Mouse (Mus musculus) myocyte (in vitro differentiated cells): ENCODE results near the gene Ranbp17.

Source experiments
- E2F4 ChIP-seq: IDR thresholded peaks from one replicate; pipeline ENCODE4 v1.6.1; 2011; ENCODE audit warnings: mild to moderate bottlenecking, control low read depth, moderate library complexity; ENCODE audit not compliant: insufficient read depth
- MAX ChIP-seq: IDR thresholded peaks from one replicate; pipeline ENCODE4 v1.6.1; 2011; ENCODE audit warnings: low read depth, mild to moderate bottlenecking, control low read depth
- MYOD1 ChIP-seq, 3 experiments: IDR thresholded peaks; one replicate each; pipeline ENCODE4 v1.6.1; 2011; ENCODE audit warnings: control low read depth in 2 of 3, low read depth in 2 of 3, mild to moderate bottlenecking in 2 of 3, moderate library complexity in 1 of 3; ENCODE audit not compliant: insufficient read length in 2 of 3, control insufficient read depth in 1 of 3
- MYOG ChIP-seq, 3 experiments: IDR thresholded peaks; one replicate each; pipeline ENCODE4 v1.6.1; 2011; ENCODE audit warnings: control low read depth in 2 of 3, low read depth in 2 of 3, mild to moderate bottlenecking in 2 of 3; ENCODE audit not compliant: insufficient read length in 2 of 3, control insufficient read depth in 1 of 3, insufficient read depth in 1 of 3
- POLR2A ChIP-seq: IDR thresholded peaks from one replicate; pipeline ENCODE4 v1.6.1; 2011; ENCODE audit warnings: low read depth, mild to moderate bottlenecking, control low read depth, moderate library complexity; ENCODE audit not compliant: insufficient read length
- POLR2AphosphoS2 ChIP-seq: IDR thresholded peaks from one replicate; pipeline ENCODE4 v1.6.1; 2011; ENCODE audit warnings: low read depth, control low read depth; ENCODE audit not compliant: insufficient read length
- REST ChIP-seq: IDR thresholded peaks from one replicate; pipeline ENCODE4 v1.6.1; 2011; ENCODE audit warnings: mild to moderate bottlenecking, control low read depth, moderate library complexity; ENCODE audit not compliant: insufficient read depth, insufficient read length
- SRF ChIP-seq: IDR thresholded peaks from one replicate; pipeline ENCODE4 v1.6.1; 2011; ENCODE audit warnings: low read depth; ENCODE audit not compliant: control insufficient read depth, insufficient read length
- TCF12 ChIP-seq: IDR thresholded peaks from one replicate; pipeline ENCODE4 v1.6.1; 2011; ENCODE audit warnings: mild to moderate bottlenecking, control low read depth; ENCODE audit not compliant: poor library complexity, insufficient read depth, severe bottlenecking
- USF1 ChIP-seq: IDR thresholded peaks from one replicate; pipeline ENCODE4 v1.6.1; 2011; ENCODE audit warnings: low read depth, mild to moderate bottlenecking, control low read depth, moderate library complexity

DNA sequence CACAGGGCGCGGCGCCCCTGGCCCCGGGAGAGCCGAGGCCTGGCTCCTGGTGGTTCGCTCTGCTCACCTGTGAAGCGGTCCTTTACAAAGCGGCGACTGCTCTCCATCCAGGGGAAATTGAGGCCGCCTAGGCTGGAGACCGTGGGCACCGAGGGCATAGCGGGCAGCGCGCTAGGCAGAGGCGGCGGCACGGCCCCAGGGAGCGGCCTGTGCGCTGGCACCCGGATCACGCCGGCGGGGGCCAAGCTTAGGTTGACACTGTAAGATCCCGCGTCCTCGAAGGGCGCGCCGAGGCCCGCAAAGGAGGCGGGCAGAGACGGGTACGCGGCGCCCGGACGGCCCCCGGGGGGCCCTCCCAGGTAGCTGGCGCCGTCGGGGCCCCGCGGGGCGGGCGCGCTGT is 310.6 kb downstream of the Ranbp17 start:
- TF ChIP-seq POLR2A (no peak), E2F4 (no peak), TCF12 (no peak), USF1 (no peak), MAX (no peak), MYOG (IDR thresholded peaks at IDR 0.05; ENCODE audit: control insufficient read depth in 1 of 3, insufficient read depth in 1 of 3, insufficient read length in 2 of 3, low read depth in 2 of 3) (no peak), POLR2AphosphoS2 (no peak), SRF (no peak), MYOD1 (IDR thresholded peaks at IDR 0.05; ENCODE audit: control insufficient read depth in 1 of 3, insufficient read length in 2 of 3, low read depth in 2 of 3) (no peak), REST (no peak)
